Mouse (Mus musculus): ENCODE data around the gene Gal3st1. TPM values are rescaled to one million over a fixed set of nuclear protein-coding genes. Genes with fewer than 3 reads are reported as not detected.

The Gal3st1 gene
- polyA plus RNA-seq, 1 experiment = not detected

DNA sequence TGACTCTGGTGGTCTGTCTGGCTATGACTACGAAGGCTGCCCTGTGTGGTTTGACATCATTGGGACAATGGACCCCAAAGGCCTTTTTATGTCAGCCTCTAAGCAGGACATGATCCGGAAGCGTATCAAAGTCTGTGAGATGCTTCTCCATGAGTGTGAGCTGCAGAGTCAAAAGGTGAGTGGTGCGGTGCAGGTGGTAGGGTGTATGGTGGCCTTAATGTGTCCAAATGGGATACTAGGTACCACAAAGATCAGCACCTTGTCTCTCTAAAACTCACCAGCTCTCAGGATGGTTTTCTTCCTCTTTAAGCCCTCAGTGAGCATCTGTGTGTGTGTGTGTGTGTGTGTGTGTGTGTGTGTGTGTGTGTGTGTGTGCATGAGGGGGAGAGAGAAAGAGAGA lies 56.5 kb downstream of the Gal3st1 start:
- H3K27ac ChIP-seq (ENCODE audit: insufficient read depth, low read depth, low read length) = no peak overlapping the region
- H3K4me3 ChIP-seq (ENCODE audit: insufficient read depth, low read length) = no peak overlapping the region
- TF ChIP-seq POLR2A (IDR thresholded peaks at IDR 0.05; ENCODE audit: borderline replicate concordance, low read depth, low read length) (no peak), CTCF (IDR thresholded peaks at IDR 0.05; ENCODE audit: low read depth, low read length) (no peak)
- H3K4me1 ChIP-seq (ENCODE audit: control insufficient read depth, insufficient read depth, low read length) = no peaks in the 10 kb centered on the region

DNA sequence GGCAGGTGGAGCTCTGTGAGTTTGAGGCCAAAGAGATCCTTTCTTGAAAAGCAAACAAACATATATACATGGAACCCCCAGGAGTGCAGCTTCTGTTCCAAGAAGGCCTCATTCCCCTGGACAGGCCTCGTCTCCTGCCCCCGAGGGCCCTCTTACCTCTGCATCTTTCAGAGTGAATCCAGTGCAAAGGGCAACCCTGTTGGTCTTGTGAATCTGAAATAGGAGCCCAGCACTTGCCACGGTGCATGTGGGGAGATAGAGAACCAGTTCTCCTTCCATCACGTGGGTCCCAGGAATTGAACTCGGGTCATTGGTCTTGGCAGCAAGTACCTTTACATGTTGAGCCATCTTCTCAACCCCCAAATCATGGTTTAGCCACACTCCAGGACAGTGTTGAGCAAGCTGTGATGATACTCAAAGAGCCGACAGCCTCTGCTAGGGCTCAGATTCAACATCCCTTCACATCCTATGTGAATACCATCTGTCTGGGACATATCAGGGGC lies 57.7 kb downstream of the Gal3st1 start:
- Histone ChIP-seq H3K27ac (ENCODE audit: insufficient read depth, low read depth, low read length) (no peak overlapping the region), H3K4me1 (ENCODE audit: control insufficient read depth, insufficient read depth, low read length) (no peaks in the 10 kb centered on the region), H3K4me3 (ENCODE audit: insufficient read depth, low read length) (no peak overlapping the region)
- TF ChIP-seq CTCF (IDR thresholded peaks at IDR 0.05; ENCODE audit: low read depth, low read length) (no peak), POLR2A (IDR thresholded peaks at IDR 0.05; ENCODE audit: borderline replicate concordance, low read depth, low read length) (no peak)

DNA sequence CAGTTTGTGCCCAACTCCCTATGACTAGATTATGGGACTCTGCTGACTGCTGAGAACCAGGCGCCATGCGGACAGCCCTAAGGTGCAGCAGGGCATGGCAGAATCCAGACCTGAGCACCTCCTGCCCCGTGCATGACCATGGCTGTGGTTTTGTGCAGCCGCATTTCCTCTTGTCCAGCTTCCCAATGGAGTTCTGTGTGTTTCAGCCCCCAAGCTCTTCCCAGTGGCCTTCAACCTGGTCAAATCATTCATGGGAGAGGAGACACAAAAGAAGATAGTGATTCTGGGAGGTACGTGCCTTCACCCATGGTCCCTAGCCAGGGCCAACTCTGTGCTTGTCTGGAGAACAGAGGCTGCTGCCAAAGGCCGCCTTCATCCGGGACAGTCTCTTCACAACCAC lies 59.6 kb downstream of the Gal3st1 start:
- H3K27ac ChIP-seq (ENCODE audit: insufficient read depth, low read depth, low read length) = no peak overlapping the region
- H3K4me1 ChIP-seq (ENCODE audit: control insufficient read depth, insufficient read depth, low read length) = no peaks in the 10 kb centered on the region
- TF ChIP-seq POLR2A (IDR thresholded peaks at IDR 0.05; ENCODE audit: borderline replicate concordance, low read depth, low read length) = no peak
- TF ChIP-seq CTCF (IDR thresholded peaks at IDR 0.05; ENCODE audit: low read depth, low read length) = no peak
- no peak overlapping the region for H3K4me3 ChIP-seq (ENCODE audit: insufficient read depth, low read length)

DNA sequence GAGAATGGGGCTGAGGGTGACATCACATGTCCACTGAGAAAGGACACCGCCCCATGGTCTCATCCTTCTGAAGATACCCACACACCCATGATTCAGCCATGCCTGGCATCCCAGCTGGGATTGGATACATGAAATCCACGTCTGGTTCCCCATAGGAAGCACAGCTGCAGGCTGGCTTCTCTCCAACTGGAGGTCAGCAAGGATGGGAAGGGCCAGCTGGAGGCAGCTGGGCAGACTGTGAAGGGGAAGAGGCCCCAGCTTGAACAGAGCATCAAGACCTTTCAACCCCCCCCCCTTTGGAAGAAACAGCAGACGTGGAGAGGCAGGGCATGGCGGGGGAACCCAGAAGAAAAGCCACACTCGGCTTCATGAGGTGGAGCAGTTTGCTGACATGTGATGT lies 63.1 kb downstream of the Gal3st1 start:
- TF ChIP-seq POLR2A (IDR thresholded peaks at IDR 0.05; ENCODE audit: borderline replicate concordance, low read depth, low read length) (no peak), CTCF (IDR thresholded peaks at IDR 0.05; ENCODE audit: low read depth, low read length) (no peak)
- Histone ChIP-seq H3K27ac (ENCODE audit: insufficient read depth, low read depth, low read length) (no peak overlapping the region), H3K4me3 (ENCODE audit: insufficient read depth, low read length) (no peak overlapping the region), H3K4me1 (ENCODE audit: control insufficient read depth, insufficient read depth, low read length) (no peaks in the 10 kb centered on the region)

DNA sequence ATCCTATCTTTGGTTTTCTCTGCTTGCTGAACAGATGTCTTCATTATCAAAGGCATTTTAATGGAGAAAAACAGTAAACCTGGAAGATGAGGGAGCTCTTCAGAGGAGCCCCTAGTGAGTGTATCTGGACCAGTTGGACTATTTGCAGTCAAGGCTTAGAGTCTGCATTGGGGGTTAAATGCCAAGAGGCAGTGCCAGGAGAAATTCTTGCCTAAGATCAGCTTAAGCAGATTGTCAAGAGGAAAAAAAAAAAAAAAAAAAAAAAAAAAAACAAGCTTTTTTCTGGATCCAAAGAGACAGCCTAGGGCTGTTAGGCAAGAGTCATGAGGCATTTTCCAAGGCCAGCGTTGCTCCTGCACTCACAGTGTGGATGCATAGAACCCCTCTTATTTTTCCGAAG lies 64.3 kb downstream of the Gal3st1 start:
- no peak for TF ChIP-seq CTCF (IDR thresholded peaks at IDR 0.05; ENCODE audit: low read depth, low read length)
- TF ChIP-seq POLR2A (IDR thresholded peaks at IDR 0.05; ENCODE audit: borderline replicate concordance, low read depth, low read length) = no peak
- Histone ChIP-seq H3K4me3 (ENCODE audit: insufficient read depth, low read length) (no peak overlapping the region), H3K4me1 (ENCODE audit: control insufficient read depth, insufficient read depth, low read length) (no peaks in the 10 kb centered on the region), H3K27ac (ENCODE audit: insufficient read depth, low read depth, low read length) (no peak overlapping the region)

DNA sequence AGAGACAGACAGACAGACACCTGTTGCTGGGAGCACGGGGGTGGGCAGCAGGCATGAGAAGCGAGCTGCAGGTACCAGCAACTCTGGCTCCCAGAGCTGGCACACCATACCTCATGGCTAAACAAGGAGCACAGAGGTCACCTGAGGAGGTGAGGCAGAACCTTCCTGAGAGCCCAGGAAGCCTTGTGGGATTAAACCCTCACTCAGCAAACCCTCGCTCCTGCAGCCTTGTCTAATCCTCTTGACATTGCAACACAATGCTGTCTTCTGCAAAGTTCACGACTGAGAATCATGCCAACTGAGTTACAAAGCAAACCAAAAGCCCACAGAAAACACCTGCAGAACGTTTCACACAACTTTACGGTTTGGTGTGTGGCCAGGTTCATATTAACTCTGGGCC lies 65.0 kb downstream of the Gal3st1 start:
- no peak overlapping the region for H3K27ac ChIP-seq (ENCODE audit: insufficient read depth, low read depth, low read length)
- H3K4me3 ChIP-seq (ENCODE audit: insufficient read depth, low read length) = no peak overlapping the region
- H3K4me1 ChIP-seq (ENCODE audit: control insufficient read depth, insufficient read depth, low read length) = no peaks in the 10 kb centered on the region
- no peak for TF ChIP-seq POLR2A (IDR thresholded peaks at IDR 0.05; ENCODE audit: borderline replicate concordance, low read depth, low read length)
- TF ChIP-seq CTCF (IDR thresholded peaks at IDR 0.05; ENCODE audit: low read depth, low read length) = no peak

Other genes starting within 250 kb of the Gal3st1 start
- gene Osbp2, start 119.7 kb upstream of the Gal3st1 start, polyA plus RNA-seq (2012; ENCODE audit: insufficient read depth, insufficient read length, missing spikeins) = 0.59 and 0.87 TPM in 2 replicates
- gene 4921536K21Rik, start 88.5 kb upstream of the Gal3st1 start, polyA plus RNA-seq (2012; ENCODE audit: insufficient read depth, insufficient read length, missing spikeins) = 0.21 and 0.31 TPM in 2 replicates
- gene Dusp18, start 88.4 kb upstream of the Gal3st1 start, polyA plus RNA-seq (2012; ENCODE audit: insufficient read depth, insufficient read length, missing spikeins) = 1.9 and 2.2 TPM in 2 replicates
- gene Slc35e4, start 69.0 kb upstream of the Gal3st1 start, polyA plus RNA-seq (2012; ENCODE audit: insufficient read depth, insufficient read length, missing spikeins) = 9.6 and 9.7 TPM in 2 replicates
- 107 and 117 TPM in 2 replicates for gene Tcn2, start 51.5 kb upstream of the Gal3st1 start, polyA plus RNA-seq (2012; ENCODE audit: insufficient read depth, insufficient read length, missing spikeins)
- gene Pes1, start 19.7 kb upstream of the Gal3st1 start, polyA plus RNA-seq (2012; ENCODE audit: insufficient read depth, insufficient read length, missing spikeins) = 58.8 and 73.7 TPM in 2 replicates
- gene 4930556J24Rik, start 6.9 kb upstream of the Gal3st1 start, polyA plus RNA-seq (2012; ENCODE audit: insufficient read depth, insufficient read length, missing spikeins) = not detected in 2 replicates
- not detected in 2 replicates for gene Sec14l4, start 47.8 kb downstream of the Gal3st1 start, polyA plus RNA-seq (2012; ENCODE audit: insufficient read depth, insufficient read length, missing spikeins)
- not detected in 2 replicates for gene Sec14l3, start 81.2 kb downstream of the Gal3st1 start, polyA plus RNA-seq (2012; ENCODE audit: insufficient read depth, insufficient read length, missing spikeins)
- 0.76 and 0.78 TPM in 2 replicates for gene Mtfp1, start 111.8 kb downstream of the Gal3st1 start, polyA plus RNA-seq (2012; ENCODE audit: insufficient read depth, insufficient read length, missing spikeins)
- not detected in 2 replicates for gene Sec14l2, start 139.8 kb downstream of the Gal3st1 start, polyA plus RNA-seq (2012; ENCODE audit: insufficient read depth, insufficient read length, missing spikeins)
- 15.4 and 21.2 TPM in 2 replicates for gene Rnf215, start 151.6 kb downstream of the Gal3st1 start, polyA plus RNA-seq (2012; ENCODE audit: insufficient read depth, insufficient read length, missing spikeins)
- gene Ccdc157, start 176.7 kb downstream of the Gal3st1 start, polyA plus RNA-seq (2012; ENCODE audit: insufficient read depth, insufficient read length, missing spikeins) = 1.8 and 2.3 TPM in 2 replicates
- gene Sf3a1, start 176.7 kb downstream of the Gal3st1 start, polyA plus RNA-seq (2012; ENCODE audit: insufficient read depth, insufficient read length, missing spikeins) = 21.1 and 23.1 TPM in 2 replicates
- 16.2 and 17.8 TPM in 2 replicates for gene Tbc1d10a, start 203.2 kb downstream of the Gal3st1 start, polyA plus RNA-seq (2012; ENCODE audit: insufficient read depth, insufficient read length, missing spikeins)
- gene Castor1, start 234.6 kb downstream of the Gal3st1 start, polyA plus RNA-seq (2012; ENCODE audit: insufficient read depth, insufficient read length, missing spikeins) = 4.1 and 5.4 TPM in 2 replicates